Mouse (Mus musculus): ENCODE measurements at regions not wholly inside any gene's neighbourhood (a gene's known extent, or its start where the extent isn't known, plus 50 kb on each side); places are given as distances from the start of the nearest gene placed in this dataset.

GRCm38 (mm10) chr15:62206502-62206902, 1283.7 kb upstream of the A1bg start:
- no peak overlapping the region for H3K4me3 ChIP-seq
- no peak for ATAC-seq (ENCODE audit: low FRiP score, low read depth)
- no peak overlapping the region for H3K4me2 ChIP-seq (replicated peaks)
- no peak overlapping the region for H3K9ac ChIP-seq
- no peaks in the 10 kb centered on the region for H3K9me3 ChIP-seq
- 90% methylated on average over 4 of the region's 4 CpGs for WGBS
- H3K27me3 ChIP-seq: no peaks in the 10 kb centered on the region
- no peaks in the 10 kb centered on the region for H3K4me1 ChIP-seq
- no peaks in the 10 kb centered on the region for H3K36me3 ChIP-seq
- H3K27ac ChIP-seq: no peak overlapping the region

DNA sequence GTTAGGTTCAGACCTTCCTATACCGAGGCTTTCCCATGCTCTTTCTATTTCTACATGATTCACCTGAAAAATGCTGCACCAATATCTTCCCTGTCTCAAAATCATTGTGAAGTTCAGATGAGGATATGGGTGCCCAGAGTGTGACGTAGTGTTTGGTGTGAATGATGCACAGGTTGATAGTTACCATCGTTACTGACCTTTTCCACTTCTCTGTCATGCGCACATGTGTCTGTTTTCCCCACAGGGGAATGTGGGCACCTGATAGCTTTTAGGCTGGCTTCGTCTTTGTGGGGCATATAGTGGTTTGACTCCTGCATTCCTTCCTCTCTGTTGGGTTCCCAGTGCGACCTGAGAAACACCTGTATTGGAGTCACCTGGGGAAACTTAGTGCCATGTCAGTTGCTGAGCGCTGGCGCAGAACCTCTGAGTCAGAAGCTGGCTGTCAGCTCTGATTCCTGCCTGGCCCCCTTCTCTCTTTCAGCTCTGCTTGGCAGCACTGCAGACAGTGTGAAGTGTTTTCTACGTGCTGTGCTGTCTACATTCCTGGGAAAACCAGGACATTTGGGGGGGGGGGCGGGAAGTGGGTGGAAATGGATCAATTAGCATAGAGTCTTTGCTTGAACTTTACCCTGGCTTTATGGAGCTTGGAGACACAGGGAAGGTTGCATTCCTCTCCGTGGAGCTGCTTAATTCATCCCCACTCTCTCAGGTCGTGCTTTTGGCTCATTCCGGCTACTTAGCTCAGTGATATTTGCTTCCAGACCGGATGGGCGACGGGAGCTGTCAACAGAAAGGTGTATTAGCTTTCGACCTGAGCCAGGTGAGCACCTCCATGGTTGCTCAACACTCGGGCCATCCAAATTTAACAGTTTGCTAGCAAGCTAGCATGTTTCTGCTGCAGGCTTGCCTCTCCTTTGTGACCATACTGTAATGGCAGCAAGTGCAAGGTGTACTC, 1281.4 kb upstream of the A1bg start:
- no peaks in the 10 kb centered on the region for H3K27me3 ChIP-seq
- no peaks in the 10 kb centered on the region for H3K36me3 ChIP-seq
- no peaks in the 10 kb centered on the region for H3K9me3 ChIP-seq
- H3K4me1 ChIP-seq: no peaks in the 10 kb centered on the region
- no peak overlapping the region for H3K4me3 ChIP-seq
- H3K9ac ChIP-seq: no peak overlapping the region
- H3K4me2 ChIP-seq (replicated peaks): no peak overlapping the region
- 72% methylated on average over 18 of the region's 18 CpGs for WGBS
- H3K27ac ChIP-seq: no peak overlapping the region
- no peak for ATAC-seq (ENCODE audit: low FRiP score, low read depth)

DNA sequence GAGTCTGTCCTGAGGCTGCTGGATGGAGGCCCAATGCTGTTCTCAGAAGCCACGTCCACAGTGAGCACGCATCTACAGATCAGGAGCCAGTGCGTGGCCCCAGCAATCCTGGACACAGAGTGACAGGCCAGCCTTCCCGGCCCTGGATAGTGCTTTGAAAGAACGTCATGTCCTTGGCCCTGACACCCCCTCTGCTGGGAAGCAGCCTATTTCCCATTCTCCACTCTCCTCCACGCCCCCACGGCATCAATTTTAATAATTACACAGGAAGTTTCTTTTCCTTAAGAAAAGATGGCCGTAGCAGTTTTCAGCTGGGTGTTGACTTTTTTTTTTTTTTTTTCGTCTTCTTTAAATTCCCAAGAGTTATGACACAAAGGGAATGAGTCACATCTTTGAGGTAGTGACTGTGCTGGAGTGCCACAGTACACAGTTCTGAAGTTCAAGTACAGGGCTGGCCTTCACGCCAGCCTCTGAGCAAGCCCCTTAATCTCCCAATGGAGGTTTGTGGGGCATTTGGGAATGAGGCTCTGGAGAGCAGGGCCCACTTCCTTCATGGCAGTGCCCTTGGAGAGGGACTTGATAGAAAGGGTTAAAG, 1280.1 kb upstream of the A1bg start:
- ATAC-seq (ENCODE audit: low FRiP score, low read depth): no peak
- Histone ChIP-seq H3K4me2 (replicated peaks) (no peak overlapping the region), H3K27ac (no peak overlapping the region), H3K4me1 (no peaks in the 10 kb centered on the region), H3K9me3 (no peaks in the 10 kb centered on the region), H3K36me3 (no peaks in the 10 kb centered on the region), H3K4me3 (no peak overlapping the region), H3K9ac (no peak overlapping the region), H3K27me3 (no peaks in the 10 kb centered on the region)
- 81% methylated on average over 10 of the region's 10 CpGs for WGBS

DNA sequence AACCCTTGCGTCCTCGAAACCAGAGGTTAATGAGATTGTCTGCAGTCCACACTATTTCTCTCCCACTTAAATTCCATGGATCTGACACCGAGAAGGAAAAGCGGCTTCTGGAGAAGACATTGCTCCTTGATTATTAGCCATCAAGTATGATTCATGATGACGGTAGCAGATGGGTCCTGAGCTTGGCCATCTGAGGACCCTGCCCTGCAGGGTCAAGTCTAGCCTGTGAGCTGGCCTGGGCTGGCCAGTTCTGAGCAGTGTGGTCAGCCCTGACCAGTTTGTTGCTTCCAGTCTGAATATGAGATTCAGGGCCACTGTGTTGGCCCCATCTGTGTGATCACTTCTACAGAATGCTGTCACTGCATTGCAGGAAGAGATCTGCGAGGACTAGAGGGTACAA, 1275.9 kb upstream of the A1bg start:
- Histone ChIP-seq H3K27ac (no peak overlapping the region), H3K9ac (no peak overlapping the region), H3K9me3 (no peaks in the 10 kb centered on the region), H3K4me1 (no peaks in the 10 kb centered on the region), H3K27me3 (no peaks in the 10 kb centered on the region), H3K36me3 (no peaks in the 10 kb centered on the region), H3K4me2 (replicated peaks) (no peak overlapping the region), H3K4me3 (no peak overlapping the region)
- no peak for ATAC-seq (ENCODE audit: low FRiP score, low read depth)
- 92% methylated on average over 6 of the region's 6 CpGs for WGBS

DNA sequence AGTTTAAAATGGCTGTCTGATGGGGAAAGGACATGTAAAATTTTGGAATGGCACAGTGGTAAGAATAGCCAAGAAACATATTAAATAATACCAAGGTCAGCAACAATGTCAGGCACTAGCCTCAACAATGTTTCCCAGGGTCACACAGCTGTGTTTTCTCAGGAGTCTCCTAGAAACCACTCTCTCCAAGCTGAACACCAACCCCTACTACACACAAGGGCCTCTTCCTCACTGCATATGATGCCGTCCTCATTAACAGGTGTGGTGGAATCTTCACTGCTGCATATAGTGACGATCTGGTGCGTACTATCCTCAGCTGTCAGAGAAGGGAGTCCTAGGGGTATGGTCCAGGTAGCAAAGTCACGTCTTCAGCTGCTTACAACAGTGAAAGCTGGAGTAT, 1275.4 kb upstream of the A1bg start:
- Histone ChIP-seq H3K36me3 (no peaks in the 10 kb centered on the region), H3K9me3 (no peaks in the 10 kb centered on the region), H3K9ac (no peak overlapping the region), H3K4me1 (no peaks in the 10 kb centered on the region), H3K27ac (no peak overlapping the region), H3K27me3 (no peaks in the 10 kb centered on the region), H3K4me3 (no peak overlapping the region), H3K4me2 (replicated peaks) (no peak overlapping the region)
- ATAC-seq (ENCODE audit: low FRiP score, low read depth): no peak
- 91% methylated on average over 4 of the region's 4 CpGs for WGBS

DNA sequence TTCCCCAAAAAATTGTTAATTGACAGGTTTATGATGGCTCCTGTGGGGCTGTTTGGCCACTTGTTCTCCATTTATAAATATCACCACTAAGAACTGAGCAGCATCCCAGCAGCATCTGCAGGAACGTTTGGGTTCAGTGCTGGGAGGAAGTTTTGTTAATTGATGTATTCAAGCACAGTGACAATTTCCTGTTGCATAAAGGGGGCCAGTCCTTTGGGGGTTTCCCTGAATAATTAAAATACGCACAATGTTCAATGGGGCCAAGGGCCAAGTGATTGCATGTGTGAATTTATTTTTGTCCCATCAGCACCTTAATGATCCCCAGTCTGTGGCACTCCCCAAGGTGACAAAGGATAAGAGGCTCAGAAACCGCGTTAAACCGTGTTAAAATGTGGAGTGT, 1272.6 kb upstream of the A1bg start:
- no peaks in the 10 kb centered on the region for H3K36me3 ChIP-seq
- ATAC-seq (ENCODE audit: low FRiP score, low read depth): no peak
- no peak overlapping the region for H3K4me3 ChIP-seq
- no peaks in the 10 kb centered on the region for H3K4me1 ChIP-seq
- no peak overlapping the region for H3K9ac ChIP-seq
- H3K4me2 ChIP-seq (replicated peaks): no peak overlapping the region
- WGBS: 56% methylated on average over 5 of the region's 5 CpGs
- H3K27ac ChIP-seq: no peak overlapping the region
- H3K9me3 ChIP-seq: no peaks in the 10 kb centered on the region
- H3K27me3 ChIP-seq: no peaks in the 10 kb centered on the region

GRCm38 (mm10) chr15:62192706-62193105, 1269.9 kb upstream of the A1bg start:
- Histone ChIP-seq H3K4me2 (replicated peaks) (no peak overlapping the region), H3K4me3 (no peak overlapping the region), H3K9ac (no peak overlapping the region), H3K9me3 (no peaks in the 10 kb centered on the region), H3K27me3 (no peaks in the 10 kb centered on the region), H3K4me1 (peaks cover 4% of the 10 kb centered on the region; the same call in 1 of the 2 replicates), H3K27ac (no peak overlapping the region), H3K36me3 (no peaks in the 10 kb centered on the region)
- 75% methylated on average over 1 of the region's 1 CpGs for WGBS
- no peak for ATAC-seq (ENCODE audit: low FRiP score, low read depth)

DNA sequence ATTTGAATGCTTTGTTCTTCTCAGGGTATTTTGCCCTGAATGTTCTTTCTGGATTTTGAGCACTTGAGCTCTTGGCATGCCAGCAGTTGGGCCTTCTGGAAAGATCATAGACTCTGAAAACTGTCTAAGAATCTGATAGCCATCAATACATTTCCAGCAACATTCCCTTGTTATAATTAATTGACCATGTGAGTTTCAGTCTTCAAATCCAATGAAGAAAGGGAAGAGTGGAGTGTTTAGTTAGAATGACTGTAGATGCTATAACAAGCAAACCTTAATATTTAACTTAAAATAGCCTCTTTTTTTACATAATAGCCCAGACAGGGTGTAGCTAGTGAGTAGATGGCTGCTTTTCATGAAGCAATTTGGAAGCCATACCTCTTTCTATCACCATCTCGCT, 1268.8 kb upstream of the A1bg start:
- WGBS: 89% methylated on average over 1 of the region's 1 CpGs
- Histone ChIP-seq H3K27ac (no peak overlapping the region), H3K4me2 (replicated peaks) (no peak overlapping the region), H3K9ac (no peak overlapping the region), H3K36me3 (no peaks in the 10 kb centered on the region), H3K4me1 (peaks cover 4% of the 10 kb centered on the region; the same call in 1 of the 2 replicates), H3K9me3 (no peaks in the 10 kb centered on the region), H3K4me3 (no peak overlapping the region), H3K27me3 (no peaks in the 10 kb centered on the region)
- ATAC-seq (ENCODE audit: low FRiP score, low read depth): no peak

- no peaks in the 10 kb centered on the region for H3K9me3 ChIP-seq
- WGBS: 88% methylated on average over 5 of the region's 5 CpGs
- no peak overlapping the region for H3K4me2 ChIP-seq (replicated peaks)
- no peak overlapping the region for H3K9ac ChIP-seq
- no peak overlapping the region for H3K4me3 ChIP-seq
- H3K27me3 ChIP-seq: no peaks in the 10 kb centered on the region
- no peak for ATAC-seq (ENCODE audit: low FRiP score, low read depth)
- peaks cover 4% of the 10 kb centered on the region; the same call in 1 of the 2 replicates for H3K4me1 ChIP-seq
- no peaks in the 10 kb centered on the region for H3K36me3 ChIP-seq
- no peak overlapping the region for H3K27ac ChIP-seq
Measured at GRCm38 (mm10) chr15:62190977-62191614, 1268.3 kb upstream of the A1bg start.

DNA sequence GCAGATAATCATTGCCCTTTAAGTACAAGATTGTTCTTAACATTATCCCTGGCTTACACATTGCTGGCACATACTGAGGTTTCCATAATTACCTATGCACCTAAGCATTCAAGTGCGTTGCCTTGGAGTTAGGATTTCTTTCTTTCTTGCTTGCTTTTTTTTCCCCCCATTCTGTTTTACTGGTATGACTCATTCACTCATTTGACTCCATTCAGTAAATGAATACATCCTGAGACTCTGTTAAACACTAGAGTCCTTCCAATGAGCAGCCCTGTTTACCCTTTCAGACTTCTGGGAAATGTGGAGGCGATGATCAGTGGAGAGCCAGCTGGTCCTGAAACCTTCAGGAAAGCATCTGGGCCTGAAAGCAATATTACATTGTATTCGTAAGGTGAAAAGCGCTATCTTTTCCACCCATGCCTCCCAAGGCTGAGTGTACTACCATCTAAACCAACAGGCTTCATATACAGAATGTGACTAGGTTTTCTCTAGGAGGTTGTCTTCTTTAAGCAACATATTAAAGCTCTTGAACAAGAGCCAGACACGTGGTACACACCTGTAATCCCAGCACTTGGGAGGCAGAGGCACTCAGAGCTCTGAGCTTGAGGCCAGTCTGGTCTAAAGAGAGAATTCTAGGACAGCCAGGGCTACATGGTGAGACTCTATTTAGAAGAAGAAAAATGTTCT, 1267.6 kb upstream of the A1bg start:
- 84% methylated on average over 5 of the region's 5 CpGs for WGBS
- H3K4me3 ChIP-seq: no peak overlapping the region
- H3K9ac ChIP-seq: no peak overlapping the region
- ATAC-seq (ENCODE audit: low FRiP score, low read depth): no peak
- peaks cover 4% of the 10 kb centered on the region; the same call in 1 of the 2 replicates for H3K4me1 ChIP-seq
- H3K36me3 ChIP-seq: no peaks in the 10 kb centered on the region
- H3K9me3 ChIP-seq: no peaks in the 10 kb centered on the region
- H3K27me3 ChIP-seq: no peaks in the 10 kb centered on the region
- H3K27ac ChIP-seq: no peak overlapping the region
- no peak overlapping the region for H3K4me2 ChIP-seq (replicated peaks)

- no peak for ATAC-seq (ENCODE audit: low FRiP score, low read depth)
- no peak overlapping the region for H3K4me3 ChIP-seq
- H3K9me3 ChIP-seq: no peaks in the 10 kb centered on the region
- H3K27ac ChIP-seq: no peak overlapping the region
- no peaks in the 10 kb centered on the region for H3K27me3 ChIP-seq
- no peak overlapping the region for H3K9ac ChIP-seq
- H3K4me2 ChIP-seq (replicated peaks): no peak overlapping the region
- H3K36me3 ChIP-seq: no peaks in the 10 kb centered on the region
- H3K4me1 ChIP-seq: peaks cover 4% of the 10 kb centered on the region; the same call in 1 of the 2 replicates
- 84% methylated on average over 14 of the region's 14 CpGs for WGBS
Measured at GRCm38 (mm10) chr15:62189565-62190181, 1266.9 kb upstream of the A1bg start.

All from limb, embryonic 13.5 days (tissue).